Mouse (Mus musculus) lung, postnatal 0 days (tissue): ENCODE data around the gene Gfod2.

Experiments used
- CTCF ChIP-seq: IDR thresholded peaks from 2 replicates; pipeline ENCODE4 v1.5.1; 2016; ENCODE audit warnings: antibody characterized with exemption, mild to moderate bottlenecking
- EP300 ChIP-seq: IDR thresholded peaks from 2 replicates; pipeline ENCODE4 v1.6.1; 2016; ENCODE audit warnings: antibody characterized with exemption, mild to moderate bottlenecking, control low read depth

GRCm38 (mm10) chr8:105693648-105694047, 64.8 kb downstream of the Gfod2 start:
- TF ChIP-seq CTCF (no peak), EP300 (no peak)
